Mouse (Mus musculus) neural tube, embryonic 13.5 days (tissue): ENCODE measurements around the gene Ints13. TPM values are rescaled to one million over a fixed set of nuclear protein-coding genes. Genes with fewer than 3 reads are reported as not detected.

Source experiments
- ATAC-seq: fragments of 200-750 bp; cut with Nextera tagmentation; 2 replicates; pipeline ENCODE4 v1.8.0; 2017; ENCODE audit warnings: low read depth, mild to moderate bottlenecking, moderate TSS enrichment, moderate library complexity
- H3K27ac ChIP-seq: fragments of 300-500 bp; sonication (generic); replicated peaks from 2 replicates; pipeline ENCODE4 v1.5.1; 2015; ENCODE audit warnings: moderate library complexity, mild to moderate bottlenecking, inconsistent platforms
- H3K27me3 ChIP-seq: fragments of 300-500 bp; sonication (generic); 2 replicates; pipeline ENCODE4 v1.6.1; 2015; ENCODE audit warnings: mild to moderate bottlenecking, inconsistent platforms
- H3K36me3 ChIP-seq: fragments of 300-500 bp; sonication (generic); 2 replicates; pipeline ENCODE4 v1.6.1; 2015; ENCODE audit warnings: mild to moderate bottlenecking, inconsistent platforms
- H3K4me1 ChIP-seq: fragments of 300-500 bp; sonication (generic); replicated peaks from 2 replicates; pipeline ENCODE4 v1.6.1; 2015; ENCODE audit warnings: inconsistent platforms
- H3K4me2 ChIP-seq: fragments of 300-500 bp; sonication (generic); 2 replicates; pipeline ENCODE4 v1.6.1; 2015; ENCODE audit warnings: inconsistent platforms, mild to moderate bottlenecking, moderate library complexity
- H3K4me3 ChIP-seq: fragments of 300-500 bp; sonication (generic); 2 replicates; pipeline ENCODE4 v1.5.1; 2015; ENCODE audit warnings: mild to moderate bottlenecking, inconsistent platforms
- H3K9ac ChIP-seq: fragments of 300-500 bp; sonication (generic); 2 replicates; pipeline ENCODE4 v1.6.1; 2015; ENCODE audit warnings: moderate library complexity, mild to moderate bottlenecking, inconsistent platforms
- H3K9me3 ChIP-seq: fragments of 300-500 bp; sonication (generic); 2 replicates; pipeline ENCODE4 v1.6.1; 2016; ENCODE audit warnings: inconsistent platforms
- WGBS: fragments of 180-500 bp; shearing (Covaris S2); methylation state at CpG from one replicate; pipeline ENCODE4 v1.1.7; 2015; 5-methylcytosine and 5-hydroxymethylcytosine counted together
- polyA plus RNA-seq: library from polyadenylated mRNA; unstranded; fragments of >200 nt; fragmentation: Nextera tagmentation; extraction: Ambion mirVana; gene quantifications from 2 replicates; pipeline ENCODE4 v1.2.1, GENCODE M21; 2015

Ints13 gene
- polyA plus RNA-seq, 1 experiment from 2014 or later = 53.1 TPM

DNA sequence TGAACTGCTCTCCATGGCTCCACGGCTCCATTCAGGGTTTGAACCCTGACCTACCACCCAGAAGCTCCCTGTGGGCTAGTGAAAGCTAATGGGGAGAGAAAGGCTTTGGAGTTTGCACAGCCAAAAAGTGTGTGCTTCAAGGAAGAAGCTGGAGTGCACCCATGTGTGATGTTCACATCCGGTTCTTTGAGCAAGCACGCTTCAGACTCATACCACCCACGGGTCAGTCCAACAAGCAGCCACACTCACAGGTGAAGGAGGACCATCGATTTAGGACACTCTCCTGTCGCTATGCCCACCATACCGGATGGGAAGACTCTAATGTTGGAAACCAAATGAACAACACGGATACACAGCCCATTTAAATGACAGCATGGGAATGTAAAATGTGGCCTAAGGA is 66.1 kb downstream of the Ints13 start:
- Histone ChIP-seq H3K36me3 (no peaks in the 10 kb centered on the region), H3K4me2 (no peak overlapping the region), H3K9me3 (no peaks in the 10 kb centered on the region), H3K27ac (no peak overlapping the region), H3K27me3 (no peaks in the 10 kb centered on the region), H3K4me1 (0 out of 2 replicates have a peak, but pooled peaks cover 3% of the 10 kb centered on the region), H3K9ac (no peak overlapping the region), H3K4me3 (no peak overlapping the region)
- ATAC-seq = no peak
- WGBS = 82% methylated on average over 8 of the region's 8 CpGs

DNA sequence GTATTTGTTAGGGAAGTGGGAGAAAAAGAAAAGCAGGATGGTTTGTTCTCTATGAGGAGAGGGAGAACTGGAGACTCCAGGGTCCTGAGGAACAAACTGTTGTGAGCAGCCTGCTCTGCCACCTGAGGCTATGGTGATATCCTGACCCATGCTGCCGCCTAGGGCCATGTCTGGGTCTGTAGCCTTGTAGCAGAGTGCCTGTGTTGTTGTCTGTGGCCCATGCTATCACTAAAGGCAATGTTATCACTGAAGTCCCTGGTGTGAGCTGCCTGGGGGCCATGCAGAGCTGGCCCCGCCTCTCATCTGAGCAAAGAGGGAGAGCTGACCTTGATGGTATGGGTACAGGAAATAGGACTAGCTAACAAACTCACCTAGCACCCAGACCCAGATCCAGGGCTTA is 67.7 kb downstream of the Ints13 start:
- WGBS = 80% methylated on average over 2 of the region's 2 CpGs

DNA sequence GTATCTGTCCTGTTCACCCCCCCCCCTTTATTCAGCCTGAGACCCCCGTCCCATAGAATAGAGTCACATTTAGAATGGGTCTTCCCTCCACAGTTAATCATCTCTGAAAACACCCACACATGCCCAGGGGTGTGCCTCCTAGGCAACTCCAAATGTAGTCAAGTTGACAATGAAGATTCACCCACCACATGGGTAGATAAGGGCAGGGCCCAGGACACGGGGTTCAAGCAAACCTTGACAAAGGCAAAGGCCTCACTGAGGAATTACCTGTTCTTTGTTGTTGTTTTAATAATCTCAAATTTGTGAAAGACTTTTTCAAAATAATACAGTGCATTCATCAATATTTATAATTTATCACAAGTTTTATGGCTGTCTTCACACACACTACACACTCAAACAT is 73.2 kb downstream of the Ints13 start:
- 83% methylated on average over 2 of the region's 2 CpGs for WGBS

More for the DNA sequence above, 67.7 kb downstream of the Ints13 start:
- Histone ChIP-seq H3K27me3 (no peaks in the 10 kb centered on the region), H3K4me2 (no peak overlapping the region), H3K36me3 (no peaks in the 10 kb centered on the region), H3K9ac (no peak overlapping the region), H3K27ac (no peak overlapping the region), H3K4me3 (no peak overlapping the region), H3K4me1 (no peaks in the 10 kb centered on the region), H3K9me3 (no peaks in the 10 kb centered on the region)
- ATAC-seq = no peak

DNA sequence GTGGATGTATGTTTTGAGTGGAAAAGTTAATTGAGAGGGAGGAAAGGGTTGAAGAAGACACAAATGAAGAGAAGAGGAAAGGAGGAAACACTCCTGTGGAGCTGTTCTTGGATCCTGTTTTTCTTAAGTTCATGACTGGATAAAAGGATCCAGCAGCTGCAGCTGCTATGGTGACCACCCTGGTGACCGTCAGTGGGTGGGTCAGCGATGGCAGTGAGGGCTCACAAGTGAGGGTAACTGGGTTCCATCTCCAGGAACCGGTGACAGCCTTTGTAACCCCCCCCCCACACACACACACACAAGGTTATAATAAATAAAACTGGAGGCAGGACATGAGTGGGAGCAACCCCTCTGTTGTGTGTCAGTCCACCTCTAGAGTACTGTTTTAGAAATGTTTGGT is 74.8 kb downstream of the Ints13 start:
- no peak for ATAC-seq
- 52% methylated on average over 3 of the region's 3 CpGs for WGBS
- H3K4me1 ChIP-seq = peaks cover 23% of the 10 kb centered on the region
- peak overlapping the region; percentile 99 for H3K4me2 ChIP-seq
- H3K9ac ChIP-seq = peak overlapping the region; percentile 72
- peak overlapping the region; percentile 62 for H3K4me3 ChIP-seq
- no peak overlapping the region for H3K27ac ChIP-seq
- peaks cover 33% of the 10 kb centered on the region for H3K27me3 ChIP-seq
- no peaks in the 10 kb centered on the region for H3K36me3 ChIP-seq
- H3K9me3 ChIP-seq = no peaks in the 10 kb centered on the region

More for the DNA sequence above, 73.2 kb downstream of the Ints13 start:
- H3K9me3 ChIP-seq = no peaks in the 10 kb centered on the region
- no peaks in the 10 kb centered on the region for H3K36me3 ChIP-seq
- H3K27me3 ChIP-seq = peaks cover 33% of the 10 kb centered on the region
- no peak overlapping the region for H3K4me2 ChIP-seq
- no peak for ATAC-seq
- no peak overlapping the region for H3K27ac ChIP-seq
- no peak overlapping the region for H3K4me3 ChIP-seq
- no peak overlapping the region for H3K9ac ChIP-seq
- H3K4me1 ChIP-seq = peaks cover 23% of the 10 kb centered on the region

DNA sequence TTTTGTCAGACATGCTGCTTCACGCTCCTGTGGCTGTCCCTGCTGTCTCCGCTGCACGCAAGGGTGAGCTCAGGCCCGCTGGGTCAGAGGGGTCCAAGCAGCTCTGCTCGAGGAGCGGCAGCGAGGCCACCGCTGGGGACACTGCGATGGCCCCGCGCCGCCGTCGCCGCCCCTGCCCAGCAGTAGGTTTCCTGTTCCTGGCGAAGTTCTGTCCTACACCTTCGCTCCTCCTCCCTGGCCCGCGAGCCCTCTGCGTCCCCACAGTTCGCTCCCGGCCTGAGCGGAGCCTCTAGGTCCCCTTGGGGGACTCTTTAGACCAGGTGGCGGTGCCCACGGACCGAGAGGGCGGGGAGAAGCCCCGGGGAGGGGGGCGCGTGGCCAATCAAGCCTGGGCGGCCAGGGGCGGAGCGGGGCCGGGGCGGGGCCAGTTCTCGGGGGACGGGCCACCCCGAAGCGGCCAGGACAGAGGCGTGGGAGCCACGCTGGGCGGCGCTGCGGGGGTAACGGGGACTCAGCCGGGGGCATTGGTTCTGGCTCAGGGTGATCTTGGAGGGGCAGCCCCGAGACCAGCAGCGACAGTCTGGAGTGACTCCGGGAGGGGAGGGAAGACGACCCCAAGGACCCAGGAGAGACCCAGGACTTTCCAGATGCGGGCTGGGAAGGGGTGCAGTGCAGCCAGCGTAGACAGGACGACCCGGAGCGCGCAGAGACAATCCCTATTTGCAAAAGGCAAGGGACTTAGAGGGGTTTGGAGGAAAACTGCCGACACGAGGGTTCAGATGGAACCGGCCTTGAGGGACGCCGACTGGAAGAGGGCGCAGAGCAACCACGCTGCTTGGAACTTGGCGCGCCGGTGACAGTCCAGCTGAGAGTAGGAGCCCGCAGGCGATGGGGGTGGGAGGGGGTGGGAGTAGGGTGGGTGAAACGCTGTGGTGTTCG is 75.5 kb downstream of the Ints13 start, which contains the start of gene Itpr2:
Gene Itpr2 (minus strand): TSS at position 358 of the 939 bp plus-strand sequence.
- Histone ChIP-seq H3K9me3 (no peaks in the 10 kb centered on the region), H3K36me3 (no peaks in the 10 kb centered on the region), H3K4me2 (peak within 1 kb of the TSS; percentile 99), H3K27ac (peak within 1 kb of the TSS; percentile 52), H3K4me1 (peaks cover 23% of the 10 kb centered on the region), H3K27me3 (peaks cover 33% of the 10 kb centered on the region), H3K9ac (peak within 1 kb of the TSS; percentile 72), H3K4me3 (peak within 1 kb of the TSS; percentile 62)
- 1% methylated on average over 67 of the region's 70 CpGs for WGBS
- peak; percentile 95 for ATAC-seq

DNA sequence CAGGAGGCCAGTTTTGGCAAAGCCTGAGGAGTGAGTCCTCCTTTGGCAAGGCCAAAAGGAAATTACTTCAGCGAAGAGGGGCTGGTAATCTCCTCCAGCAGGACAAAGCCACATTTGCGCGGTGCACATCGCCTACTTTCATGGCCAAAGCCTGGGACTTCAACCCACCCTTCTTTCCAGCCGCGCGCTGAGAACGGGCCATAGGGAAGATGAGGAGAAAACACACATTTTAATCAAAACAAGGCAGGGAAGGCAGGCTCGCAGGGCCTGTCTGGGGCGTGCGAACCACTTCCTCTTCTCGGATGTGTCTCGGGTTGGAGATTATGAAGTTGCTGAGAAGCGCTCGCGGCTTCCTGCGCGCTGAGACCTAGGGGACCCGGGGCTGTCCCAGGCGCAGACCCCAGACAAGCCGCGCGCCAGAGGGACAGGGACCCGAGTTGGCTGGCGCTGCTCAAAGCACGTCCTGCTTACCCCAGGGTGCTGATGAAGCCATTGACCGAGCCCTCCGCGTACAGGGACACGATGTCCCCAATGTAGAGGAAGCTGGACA is 76.2 kb downstream of the Ints13 start:
- Histone ChIP-seq H3K27ac (peak overlapping the region; percentile 52), H3K9ac (peak overlapping the region; percentile 72), H3K4me1 (peaks cover 23% of the 10 kb centered on the region), H3K9me3 (no peaks in the 10 kb centered on the region), H3K36me3 (no peaks in the 10 kb centered on the region), H3K4me3 (peak overlapping the region; percentile 62), H3K27me3 (peaks cover 33% of the 10 kb centered on the region), H3K4me2 (peak overlapping the region; percentile 99)
- WGBS = under 1% methylated on average over 30 of the region's 30 CpGs
- ATAC-seq = peak; percentile 49

DNA sequence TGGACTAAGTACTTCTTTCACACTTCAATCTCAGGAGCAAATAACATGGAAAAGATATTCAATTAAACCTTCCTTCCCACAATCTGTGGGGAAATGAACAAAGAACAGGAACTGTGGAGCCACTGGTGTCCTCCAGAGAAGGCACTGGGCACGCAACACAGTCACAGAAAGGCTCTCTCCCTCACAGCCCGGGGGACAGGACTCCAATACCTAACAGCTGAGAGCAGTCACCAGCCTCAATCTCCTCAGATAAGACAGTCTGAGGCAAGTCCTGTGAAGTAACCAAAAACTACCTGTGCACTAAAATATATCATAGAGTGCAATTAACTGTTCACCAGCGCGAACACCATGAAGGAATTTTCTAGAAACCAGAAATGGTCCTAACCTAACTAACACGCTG is 76.9 kb downstream of the Ints13 start:
- Histone ChIP-seq H3K9ac (no peak overlapping the region), H3K27ac (no peak overlapping the region), H3K4me1 (peaks cover 23% of the 10 kb centered on the region), H3K4me3 (peak overlapping the region; percentile 62), H3K27me3 (peaks cover 33% of the 10 kb centered on the region), H3K4me2 (peak overlapping the region; percentile 99), H3K9me3 (no peaks in the 10 kb centered on the region), H3K36me3 (no peaks in the 10 kb centered on the region)
- ATAC-seq = no peak
- 77% methylated on average over 5 of the region's 5 CpGs for WGBS

DNA sequence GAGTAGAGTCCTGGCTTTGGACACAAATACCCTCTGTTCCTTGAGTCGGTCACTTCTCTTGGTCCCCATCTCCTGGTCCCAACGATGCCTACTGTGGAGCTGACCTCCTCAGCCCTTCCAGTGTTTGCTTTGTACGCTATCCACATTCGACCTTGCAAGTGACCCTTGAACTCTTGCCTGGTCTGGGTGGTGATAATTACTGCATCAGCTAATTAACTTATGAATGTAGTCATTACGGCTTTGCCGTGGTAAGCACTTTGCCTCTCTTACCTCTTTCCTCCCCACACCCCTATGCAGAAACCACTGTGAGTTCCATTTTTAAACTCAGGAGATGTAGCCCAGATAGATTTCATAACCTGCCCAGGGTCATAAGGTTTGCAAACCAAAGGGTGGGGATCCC is 77.4 kb downstream of the Ints13 start:
- ATAC-seq = no peak
- Histone ChIP-seq H3K4me2 (peak overlapping the region; percentile 99; the same call in 1 of the 2 replicates), H3K27ac (no peak overlapping the region), H3K4me1 (peaks cover 23% of the 10 kb centered on the region), H3K4me3 (no peak overlapping the region), H3K36me3 (no peaks in the 10 kb centered on the region), H3K9ac (no peak overlapping the region), H3K9me3 (no peaks in the 10 kb centered on the region), H3K27me3 (peaks cover 33% of the 10 kb centered on the region)
- 75% methylated on average over 6 of the region's 6 CpGs for WGBS

Other genes starting within 250 kb of the Ints13 start
- gene Itpr2, start 75.6 kb downstream of the Ints13 start, polyA plus RNA-seq = 5.5 and 9.6 TPM in 2 replicates
- 51.8 and 55.3 TPM in 2 replicates for gene Fgfr1op2, start 632 bp downstream of the Ints13 start, polyA plus RNA-seq
- 134 and 139 TPM in 2 replicates for gene Med21, start 64.7 kb upstream of the Ints13 start, polyA plus RNA-seq
- 31.1 and 31.2 TPM in 2 replicates for gene Tm7sf3, start 65.0 kb upstream of the Ints13 start, polyA plus RNA-seq
- gene Stk38l, start 147.2 kb upstream of the Ints13 start, polyA plus RNA-seq = 15.1 and 16.0 TPM in 2 replicates
- 1.8 and 2.5 TPM in 2 replicates for gene Arntl2, start 218.2 kb upstream of the Ints13 start, polyA plus RNA-seq